In genomic region chr6:119635629-119636028, GRCm38 (mm10) we compare ENCODE assay signal across 9 mouse cellular contexts.
DNase-seq lines count a peak whose midpoint lies in the region; ATAC-seq and TF ChIP-seq lines count a peak whose summit lies in the region.
"Had no signal": no experiment of that assay in that cellular context is flagged by ENCODE, and none has a peak within 500 bp of the region (broad histone marks: within the 10 kb centered on the region; RNA-seq: fewer than 3 reads in every experiment).

No protein-coding gene starts in this region.

- H3K27me3 ChIP-seq in hindbrain, embryonic 11.5 days (ENCODE audit: control insufficient read depth, insufficient read depth, low read length): no peaks in the 10 kb centered on the region
- no peaks in the 10 kb centered on the region for H3K27me3 ChIP-seq in hindbrain, embryonic 13.5 days

- H3K4me3 ChIP-seq in hindbrain, embryonic 11.5 days (ENCODE audit: low read depth, low read length): no peak overlapping the region
- no peak overlapping the region for H3K4me3 ChIP-seq in hindbrain, embryonic 13.5 days
- H3K4me3 ChIP-seq in layer of hippocampus, adult 2 months: no peak overlapping the region

- peak; percentile 40 for DNase-seq in hindbrain, embryonic 11.5 days (ENCODE audit: low spot score)
- DNase-seq in embryo, embryonic 10 days (ENCODE audit: low spot score): peak; percentile 87
- peak; percentile 59 for DNase-seq in kidney, adult 9 months
- DNase-seq in skeletal muscle tissue, adult 2 months (ENCODE audit: low read depth, low spot score): peak; percentile 32
- DNase-seq in left cerebral cortex, postnatal 25 days (ENCODE audit: low spot score in 2 of 2): no peak
- DNase-seq in layer of hippocampus, adult 11-12 months (ENCODE audit: low spot score): no peak
- DNase-seq in layer of hippocampus, adult 2 months (ENCODE audit: low spot score in 2 of 2): no peak

- H3K36me3 ChIP-seq in hindbrain, embryonic 11.5 days (ENCODE audit: control insufficient read depth, insufficient read depth, low read length): no peaks in the 10 kb centered on the region
- H3K36me3 ChIP-seq in hindbrain, embryonic 13.5 days: peaks cover 3% of the 10 kb centered on the region; the same call in 1 of the 2 replicates

- ATAC-seq in hindbrain, embryonic 11.5 days (ENCODE audit: low FRiP score): no peak
- ATAC-seq in hindbrain, embryonic 13.5 days (ENCODE audit: low FRiP score): no peak

- intact Hi-C loops in left cerebral cortex, postnatal 25 days (cut with DNase I): no loop called here

- no peak for TF ChIP-seq CTCF in layer of hippocampus, adult 2 months (conservative IDR thresholded peaks at IDR 0.05)

- H3K9me3 ChIP-seq in hindbrain, embryonic 11.5 days (ENCODE audit: control insufficient read depth, low read length): no peaks in the 10 kb centered on the region
- H3K9me3 ChIP-seq in hindbrain, embryonic 13.5 days: no peaks in the 10 kb centered on the region

- H3K4me1 ChIP-seq in hindbrain, embryonic 11.5 days (replicated peaks; ENCODE audit: control insufficient read depth, insufficient read depth, low read length): no peaks in the 10 kb centered on the region
- no peaks in the 10 kb centered on the region for H3K4me1 ChIP-seq in hindbrain, embryonic 13.5 days (replicated peaks)

- no peak overlapping the region for H3K4me2 ChIP-seq in hindbrain, embryonic 11.5 days (replicated peaks; ENCODE audit: low read depth, low read length)
- H3K4me2 ChIP-seq in hindbrain, embryonic 13.5 days: no peak overlapping the region

- no peak overlapping the region for H3K27ac ChIP-seq in hindbrain, embryonic 11.5 days (ENCODE audit: low read depth, low read length)
- H3K27ac ChIP-seq in hindbrain, embryonic 13.5 days: no peak overlapping the region
- H3K27ac ChIP-seq in layer of hippocampus, adult 2 months: no peak overlapping the region
- H3K27ac ChIP-seq: liver, embryonic 14.5 days had no signal

- WGBS in hindbrain, embryonic 11.5 days: 44% methylated on average over 2 of the region's 2 CpGs
- WGBS in hindbrain, embryonic 13.5 days: 81% methylated on average over 2 of the region's 2 CpGs

- H3K9ac ChIP-seq in hindbrain, embryonic 11.5 days (ENCODE audit: low read depth, low read length): no peak overlapping the region
- H3K9ac ChIP-seq in hindbrain, embryonic 13.5 days: no peak overlapping the region
- H3K9ac ChIP-seq: liver, embryonic 14.5 days had no signal

Comparison
In these comparisons a context has a peak if more than half of its experiments do, and no peak if none do; other contexts are left out.
1. DNase-seq: peak in hindbrain, embryonic 11.5 days (single experiment), embryo, embryonic 10 days (single experiment), kidney, adult 9 months (single experiment) and skeletal muscle tissue, adult 2 months (single experiment); none in left cerebral cortex, postnatal 25 days (0 of 2), layer of hippocampus, adult 11-12 months (single experiment) and layer of hippocampus, adult 2 months (0 of 2).